Mouse (Mus musculus) urinary bladder, postnatal 14 days (tissue): Measurements from ENCODE around the gene Ifi214.
"Not testable (repeated sequence)": the region's sequence is repeated elsewhere in the genome, so short reads cannot be mapped to it uniquely, and the experiment has no call there.

Source experiments
- DNase-seq: peaks from one replicate; pipeline ENCODE4 v3.0.0; 2021; ENCODE audit warnings: low spot score

The Ifi214 gene

GRCm38 (mm10) chr1:173535791-173536190 lies at the start of gene Ifi214:
Gene Ifi214 (minus strand): TSS chr1:173535957.
- not testable (repeated sequence) for DNase-seq

- DNase-seq, result no peak
Observed at GRCm38 (mm10) chr1:173579921-173580585, 44.3 kb upstream of the Ifi214 start.

GRCm38 (mm10) chr1:173579079-173579478 lies 43.3 kb upstream of the Ifi214 start:
- DNase-seq, result no peak

GRCm38 (mm10) chr1:173550491-173551050 lies 14.8 kb upstream of the Ifi214 start:
- not testable (repeated sequence) for DNase-seq

- not testable (repeated sequence) for DNase-seq
Observed at GRCm38 (mm10) chr1:173548798-173549197, 13.0 kb upstream of the Ifi214 start.

- DNase-seq, result no peak
Observed at GRCm38 (mm10) chr1:173521452-173521851, 14.3 kb downstream of the Ifi214 start.

- not testable (repeated sequence) for DNase-seq
Observed at GRCm38 (mm10) chr1:173510595-173510994, 25.2 kb downstream of the Ifi214 start.

- DNase-seq, result not testable (repeated sequence)
Observed at GRCm38 (mm10) chr1:173491483-173491882, 44.3 kb downstream of the Ifi214 start.

- not testable (repeated sequence) for DNase-seq
Observed at GRCm38 (mm10) chr1:173490812-173491480, 44.8 kb downstream of the Ifi214 start, which contains the start of gene Ifi206. Gene Ifi206 (minus strand): TSS chr1:173491041.

GRCm38 (mm10) chr1:173481182-173481574 lies 54.6 kb downstream of the Ifi214 start:
- DNase-seq, result not testable (repeated sequence)

- not testable (repeated sequence) for DNase-seq
Observed at GRCm38 (mm10) chr1:173480399-173481181, 55.2 kb downstream of the Ifi214 start.
